Mouse (Mus musculus): ENCODE results near the gene Hmgb3.
A peak's percentile ranks its signal among the peaks of the same experiment; 100 is the strongest.

The Hmgb3 gene

GRCm38 (mm10) chrX:71601052-71601611 lies 45.4 kb downstream of the Hmgb3 start:
- peak; percentile 54 for DNase-seq (ENCODE audit: low spot score)

Data from urinary bladder, postnatal 14 days (tissue).